Mouse (Mus musculus): ENCODE data around the gene Slco3a1. TPM values are rescaled to one million over a fixed set of nuclear protein-coding genes. Genes with fewer than 3 reads are reported as not detected.

Gene Slco3a1
- polyA plus RNA-seq, 1 experiment, result 13.4 TPM

- no peaks in the 10 kb centered on the region; the same call in 1 of the 2 replicates for H3K4me1 ChIP-seq (ENCODE audit: control insufficient read depth, insufficient read depth, low read length)
- H3K27ac ChIP-seq (ENCODE audit: insufficient read depth, low read length), result no peak overlapping the region
- H3K4me3 ChIP-seq (ENCODE audit: insufficient read depth, low read length), result no peak overlapping the region
- no peak for TF ChIP-seq POLR2A (IDR thresholded peaks at IDR 0.05; ENCODE audit: low read depth, low read length)
- TF ChIP-seq CTCF (IDR thresholded peaks at IDR 0.05; ENCODE audit: borderline replicate concordance, insufficient read depth, low read length), result no peak
Measured at GRCm38 (mm10) chr7:74330117-74330857, 224.3 kb downstream of the Slco3a1 start.

- no peak overlapping the region for H3K27ac ChIP-seq (ENCODE audit: insufficient read depth, low read length)
- no peak overlapping the region for H3K4me3 ChIP-seq (ENCODE audit: insufficient read depth, low read length)
- TF ChIP-seq CTCF (IDR thresholded peaks at IDR 0.05; ENCODE audit: borderline replicate concordance, insufficient read depth, low read length) (no peak), POLR2A (IDR thresholded peaks at IDR 0.05; ENCODE audit: low read depth, low read length) (no peak)
- H3K4me1 ChIP-seq (ENCODE audit: control insufficient read depth, insufficient read depth, low read length), result no peaks in the 10 kb centered on the region; the same call in 1 of the 2 replicates
Measured at GRCm38 (mm10) chr7:74329004-74329403, 225.6 kb downstream of the Slco3a1 start.

GRCm38 (mm10) chr7:74327716-74328115, 226.9 kb downstream of the Slco3a1 start:
- Histone ChIP-seq H3K4me3 (ENCODE audit: insufficient read depth, low read length) (no peak overlapping the region), H3K4me1 (ENCODE audit: control insufficient read depth, insufficient read depth, low read length) (no peaks in the 10 kb centered on the region; the same call in 1 of the 2 replicates), H3K27ac (ENCODE audit: insufficient read depth, low read length) (no peak overlapping the region)
- TF ChIP-seq POLR2A (IDR thresholded peaks at IDR 0.05; ENCODE audit: low read depth, low read length) (no peak), CTCF (IDR thresholded peaks at IDR 0.05; ENCODE audit: borderline replicate concordance, insufficient read depth, low read length) (no peak)

- Histone ChIP-seq H3K27ac (ENCODE audit: insufficient read depth, low read length) (no peak overlapping the region), H3K4me1 (ENCODE audit: control insufficient read depth, insufficient read depth, low read length) (no peaks in the 10 kb centered on the region), H3K4me3 (ENCODE audit: insufficient read depth, low read length) (no peak overlapping the region)
- TF ChIP-seq POLR2A (IDR thresholded peaks at IDR 0.05; ENCODE audit: low read depth, low read length), result no peak
- no peak for TF ChIP-seq CTCF (IDR thresholded peaks at IDR 0.05; ENCODE audit: borderline replicate concordance, insufficient read depth, low read length)
Measured at GRCm38 (mm10) chr7:74325052-74325451, 229.5 kb downstream of the Slco3a1 start.

- Histone ChIP-seq H3K27ac (ENCODE audit: insufficient read depth, low read length) (no peak overlapping the region), H3K4me3 (ENCODE audit: insufficient read depth, low read length) (no peak overlapping the region)
- TF ChIP-seq CTCF (IDR thresholded peaks at IDR 0.05; ENCODE audit: borderline replicate concordance, insufficient read depth, low read length), result no peak
- TF ChIP-seq POLR2A (IDR thresholded peaks at IDR 0.05; ENCODE audit: low read depth, low read length), result no peak
Measured at GRCm38 (mm10) chr7:74323683-74324082, 230.9 kb downstream of the Slco3a1 start.

GRCm38 (mm10) chr7:74323194-74323593, 231.4 kb downstream of the Slco3a1 start:
- Histone ChIP-seq H3K27ac (ENCODE audit: insufficient read depth, low read length) (no peak overlapping the region), H3K4me3 (ENCODE audit: insufficient read depth, low read length) (no peak overlapping the region), H3K4me1 (ENCODE audit: control insufficient read depth, insufficient read depth, low read length) (no peaks in the 10 kb centered on the region)
- TF ChIP-seq POLR2A (IDR thresholded peaks at IDR 0.05; ENCODE audit: low read depth, low read length), result no peak
- no peak for TF ChIP-seq CTCF (IDR thresholded peaks at IDR 0.05; ENCODE audit: borderline replicate concordance, insufficient read depth, low read length)

More at GRCm38 (mm10) chr7:74323683-74324082, 230.9 kb downstream of the Slco3a1 start:
- H3K4me1 ChIP-seq (ENCODE audit: control insufficient read depth, insufficient read depth, low read length), result no peaks in the 10 kb centered on the region

- TF ChIP-seq POLR2A (IDR thresholded peaks at IDR 0.05; ENCODE audit: low read depth, low read length), result no peak
- TF ChIP-seq CTCF (IDR thresholded peaks at IDR 0.05; ENCODE audit: borderline replicate concordance, insufficient read depth, low read length), result no peak
- no peaks in the 10 kb centered on the region for H3K4me1 ChIP-seq (ENCODE audit: control insufficient read depth, insufficient read depth, low read length)
- H3K27ac ChIP-seq (ENCODE audit: insufficient read depth, low read length), result no peak overlapping the region
- no peak overlapping the region for H3K4me3 ChIP-seq (ENCODE audit: insufficient read depth, low read length)
Measured at GRCm38 (mm10) chr7:74320635-74321034, 233.9 kb downstream of the Slco3a1 start.

- no peak overlapping the region for H3K4me3 ChIP-seq (ENCODE audit: insufficient read depth, low read length)
- H3K4me1 ChIP-seq (ENCODE audit: control insufficient read depth, insufficient read depth, low read length), result no peaks in the 10 kb centered on the region
- TF ChIP-seq POLR2A (IDR thresholded peaks at IDR 0.05; ENCODE audit: low read depth, low read length), result no peak
- no peak for TF ChIP-seq CTCF (IDR thresholded peaks at IDR 0.05; ENCODE audit: borderline replicate concordance, insufficient read depth, low read length)
- no peak overlapping the region for H3K27ac ChIP-seq (ENCODE audit: insufficient read depth, low read length)
Measured at GRCm38 (mm10) chr7:74315836-74316435, 238.6 kb downstream of the Slco3a1 start.

- Histone ChIP-seq H3K4me3 (ENCODE audit: insufficient read depth, low read length) (no peak overlapping the region), H3K4me1 (ENCODE audit: control insufficient read depth, insufficient read depth, low read length) (no peaks in the 10 kb centered on the region), H3K27ac (ENCODE audit: insufficient read depth, low read length) (no peak overlapping the region)
- TF ChIP-seq CTCF (IDR thresholded peaks at IDR 0.05; ENCODE audit: borderline replicate concordance, insufficient read depth, low read length), result no peak
- no peak for TF ChIP-seq POLR2A (IDR thresholded peaks at IDR 0.05; ENCODE audit: low read depth, low read length)
Measured at GRCm38 (mm10) chr7:74314276-74314675, 240.3 kb downstream of the Slco3a1 start.
